Comparison of ENCODE assay signal across 8 mouse cellular contexts in genomic region chr3:37418341-37418740, GRCm38 (mm10). TPM values are rescaled to one million over a fixed set of nuclear protein-coding genes. Genes with fewer than 3 reads are reported as not detected.
DNase-seq lines count a peak whose midpoint lies in the region; ATAC-seq and TF ChIP-seq lines count a peak whose summit lies in the region.

No protein-coding gene starts in this region.

- peaks cover 3% of the 10 kb centered on the region; the same call in 1 of the 2 replicates for H3K36me3 ChIP-seq in embryonic facial prominence, embryonic 10.5 days (replicated peaks)
- H3K36me3 ChIP-seq in hindbrain, postnatal 0 days (ENCODE audit: insufficient read depth, low read length) = no peaks in the 10 kb centered on the region
- no peaks in the 10 kb centered on the region for H3K36me3 ChIP-seq in midbrain, embryonic 16.5 days (ENCODE audit: control insufficient read depth, insufficient read depth, low read length)

- H3K4me1 ChIP-seq in embryonic facial prominence, embryonic 10.5 days = peaks cover 22% of the 10 kb centered on the region
- peaks cover 4% of the 10 kb centered on the region; the same call in 1 of the 2 replicates for H3K4me1 ChIP-seq in hindbrain, postnatal 0 days (ENCODE audit: insufficient read depth, low read length)
- H3K4me1 ChIP-seq in midbrain, embryonic 16.5 days (ENCODE audit: control insufficient read depth, insufficient read depth, low read length) = peaks cover 24% of the 10 kb centered on the region

- whole genome bisulfite sequencing in embryonic facial prominence, embryonic 10.5 days = 80% methylated on average over 5 of the region's 5 CpGs
- WGBS in hindbrain, postnatal 0 days = 70% methylated on average over 5 of the region's 5 CpGs
- 76% methylated on average over 5 of the region's 5 CpGs for WGBS in midbrain, embryonic 16.5 days

- TF ChIP-seq CTCF in hindbrain, postnatal 0 days (IDR thresholded peaks at IDR 0.05; ENCODE audit: low read depth) = no peak

- ATAC-seq in hindbrain, postnatal 0 days = no peak
- ATAC-seq in midbrain, embryonic 16.5 days = no peak

- peak overlapping the region; percentile 76 for H3K9ac ChIP-seq in hindbrain, postnatal 0 days (replicated peaks; ENCODE audit: low read length)
- H3K9ac ChIP-seq in midbrain, embryonic 16.5 days (ENCODE audit: low read depth, low read length) = peak overlapping the region; percentile 82

- peak overlapping the region; percentile 91; the same call in 1 of the 2 replicates for H3K27ac ChIP-seq in embryonic facial prominence, embryonic 10.5 days (replicated peaks)
- H3K27ac ChIP-seq in hindbrain, postnatal 0 days = peak overlapping the region; percentile 91; the same call in 1 of the 2 replicates
- no peak overlapping the region for H3K27ac ChIP-seq in midbrain, embryonic 16.5 days (ENCODE audit: low read length)

- H3K9me3 ChIP-seq in embryonic facial prominence, embryonic 10.5 days = no peaks in the 10 kb centered on the region
- H3K9me3 ChIP-seq in hindbrain, postnatal 0 days (ENCODE audit: low read length) = no peaks in the 10 kb centered on the region
- H3K9me3 ChIP-seq in midbrain, embryonic 16.5 days (replicated peaks; ENCODE audit: control insufficient read depth, low read length, poor library complexity, severe bottlenecking) = no peaks in the 10 kb centered on the region

- H3K4me3 ChIP-seq in embryonic facial prominence, embryonic 10.5 days = peak overlapping the region; percentile 86
- H3K4me3 ChIP-seq in hindbrain, postnatal 0 days (ENCODE audit: low read length) = peak overlapping the region; percentile 97
- peak overlapping the region; percentile 95 for H3K4me3 ChIP-seq in midbrain, embryonic 16.5 days (ENCODE audit: low read depth, low read length)

- peak; percentile 70 for DNase-seq in kidney, adult 9 months
- no peak for DNase-seq in kidney, postnatal 14 days
- no peak for DNase-seq in embryonic facial prominence, embryonic 10.5 days (ENCODE audit: low spot score)
- no peak for DNase-seq in hindbrain, postnatal 0 days (ENCODE audit: low spot score)
- no peak for DNase-seq in spleen, postnatal 4 days (ENCODE audit: low spot score in 2 of 2)
- DNase-seq in adipocyte (ENCODE audit: low spot score) = no peak
- DNase-seq in left cerebral cortex, adult 9 months (ENCODE audit: low spot score in 2 of 2) = no peak

- no peaks in the 10 kb centered on the region for H3K27me3 ChIP-seq in embryonic facial prominence, embryonic 10.5 days (replicated peaks; ENCODE audit: low read depth, poor library complexity, severe bottlenecking)
- no peaks in the 10 kb centered on the region for H3K27me3 ChIP-seq in hindbrain, postnatal 0 days (ENCODE audit: insufficient read depth, low read length)
- H3K27me3 ChIP-seq in midbrain, embryonic 16.5 days (ENCODE audit: control insufficient read depth, insufficient read depth, low read depth, low read length) = no peaks in the 10 kb centered on the region

- H3K4me2 ChIP-seq in hindbrain, postnatal 0 days (ENCODE audit: low read depth, low read length) = peak overlapping the region; percentile 88
- H3K4me2 ChIP-seq in midbrain, embryonic 16.5 days (ENCODE audit: low read length) = peak overlapping the region; percentile 84

RNA-seq across cellular contexts. Expression of gene Spata5, which starts 1.4 kb away (rescaled TPM):
- polyA plus RNA-seq in embryonic facial prominence, embryonic 10.5 days (2016; fragmentation: Nextera tagmentation; extraction: Ambion mirVana) = 49.8 and 51.7 TPM in 2 replicates
- 12.2 and 13.2 TPM in 2 replicates for total RNA-seq in hindbrain, postnatal 0 days (2014; rRNA removed)
- polyA plus RNA-seq in hindbrain, postnatal 0 days (2015; fragmentation: Nextera tagmentation; extraction: Ambion mirVana) = 18.8 and 22.9 TPM in 2 replicates
- polyA plus RNA-seq in midbrain, embryonic 16.5 days (2015; fragmentation: Nextera tagmentation; extraction: Ambion mirVana) = 30.3 and 33.9 TPM in 2 replicates

RNA-seq across cellular contexts. Expression of gene Nudt6, which starts 1.7 kb away (rescaled TPM):
- polyA plus RNA-seq in embryonic facial prominence, embryonic 10.5 days (2016; fragmentation: Nextera tagmentation; extraction: Ambion mirVana) = 3.6 and 4.2 TPM in 2 replicates
- 0.93 and 2.1 TPM in 2 replicates for total RNA-seq in hindbrain, postnatal 0 days (2014; rRNA removed)
- 8.7 and 10.1 TPM in 2 replicates for polyA plus RNA-seq in hindbrain, postnatal 0 days (2015; fragmentation: Nextera tagmentation; extraction: Ambion mirVana)
- 7.5 and 7.9 TPM in 2 replicates for polyA plus RNA-seq in midbrain, embryonic 16.5 days (2015; fragmentation: Nextera tagmentation; extraction: Ambion mirVana)
